Mouse (Mus musculus) CD4-positive helper T cell, adult 2 months (primary cell): Measurements from ENCODE around the gene Gpc5.

Source experiments
- DNase-seq: peaks from one replicate; pipeline ENCODE4 v3.0.0-alpha.2; 2012; ENCODE audit warnings: low read depth, missing footprints, low spot score

Gpc5 gene

DNA sequence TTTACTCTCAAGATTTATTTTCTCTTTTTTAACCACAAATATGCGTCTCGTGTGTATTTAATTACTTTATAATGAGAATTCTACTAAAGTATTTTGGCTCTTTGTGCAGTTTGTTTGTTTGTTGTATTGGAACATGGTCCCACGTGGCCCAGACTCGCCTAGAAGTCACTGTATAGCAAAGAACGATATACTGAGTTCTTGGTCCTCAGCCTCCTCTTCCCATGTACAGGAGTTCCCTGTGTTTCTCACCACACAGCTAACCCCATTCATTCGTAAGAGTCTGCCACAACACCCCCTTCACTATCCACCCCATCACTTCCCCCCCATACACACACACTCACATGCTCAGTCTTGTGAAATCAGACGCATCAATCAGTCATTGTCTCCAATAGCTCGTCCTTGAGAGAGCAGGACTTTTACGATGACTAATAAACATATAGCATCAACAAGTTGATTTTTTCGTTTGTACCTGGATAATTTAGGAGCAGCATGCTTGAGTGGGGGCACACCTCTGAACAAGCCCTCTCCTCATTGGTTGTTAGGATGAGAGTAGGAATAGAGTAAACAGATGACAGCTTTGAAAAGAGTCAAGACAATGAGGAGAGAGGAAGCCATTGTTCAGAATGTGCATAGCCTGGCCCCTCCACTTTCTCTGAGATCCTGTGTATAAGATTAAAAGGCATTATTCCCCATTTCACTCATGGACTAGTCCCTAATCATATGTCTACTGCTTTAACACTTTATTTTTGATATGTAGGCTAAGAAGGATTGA is 740.0 kb downstream of the Gpc5 start:
- no peak for DNase-seq

DNA sequence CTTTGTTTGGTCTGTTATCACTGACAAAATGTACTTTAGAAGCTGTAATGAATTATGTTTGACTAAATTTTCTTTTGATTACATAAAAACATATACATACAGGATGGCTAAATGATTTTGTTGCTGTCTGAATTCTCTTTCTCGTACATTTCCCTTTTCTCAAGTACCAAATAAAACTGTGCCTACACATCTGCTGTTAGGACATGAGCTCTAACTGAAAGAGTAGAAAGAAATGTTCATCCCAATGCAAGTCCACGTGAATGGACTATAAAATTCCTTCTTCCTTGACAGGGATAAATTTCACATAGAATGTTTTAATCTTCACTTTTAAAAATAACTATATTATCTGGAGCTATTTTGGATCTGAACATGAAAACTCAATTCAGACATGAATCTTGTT is 751.8 kb downstream of the Gpc5 start:
- DNase-seq, result no peak

DNA sequence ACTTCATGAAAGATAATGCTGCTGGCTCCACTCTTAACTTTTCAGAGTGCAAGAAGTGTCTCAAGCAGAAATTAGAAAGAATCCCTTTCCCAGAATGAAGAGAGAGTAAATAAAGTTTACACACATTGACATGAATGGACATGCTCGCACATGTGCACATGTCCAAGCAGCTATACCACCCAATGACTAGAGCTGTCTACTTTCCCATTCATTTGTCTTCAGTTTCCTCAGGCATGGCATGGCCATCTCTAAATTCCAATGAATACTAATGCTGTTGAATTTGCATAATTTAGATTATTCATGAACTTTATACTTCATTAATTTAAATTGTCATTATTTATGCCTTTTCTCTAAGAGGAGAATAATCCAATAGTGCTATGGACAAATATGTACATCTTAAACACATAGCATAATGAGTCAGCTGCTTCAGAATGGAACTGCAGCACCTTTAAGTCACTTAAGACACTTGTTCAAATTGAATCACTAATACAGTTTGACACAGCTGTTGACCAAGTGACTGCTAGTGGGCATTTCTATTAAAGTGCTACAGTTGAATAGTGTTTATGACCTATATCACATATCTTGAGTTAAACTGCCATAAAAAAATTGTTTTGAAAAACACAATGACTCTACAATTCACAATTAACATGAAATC is 752.9 kb downstream of the Gpc5 start:
- no peak for DNase-seq

DNA sequence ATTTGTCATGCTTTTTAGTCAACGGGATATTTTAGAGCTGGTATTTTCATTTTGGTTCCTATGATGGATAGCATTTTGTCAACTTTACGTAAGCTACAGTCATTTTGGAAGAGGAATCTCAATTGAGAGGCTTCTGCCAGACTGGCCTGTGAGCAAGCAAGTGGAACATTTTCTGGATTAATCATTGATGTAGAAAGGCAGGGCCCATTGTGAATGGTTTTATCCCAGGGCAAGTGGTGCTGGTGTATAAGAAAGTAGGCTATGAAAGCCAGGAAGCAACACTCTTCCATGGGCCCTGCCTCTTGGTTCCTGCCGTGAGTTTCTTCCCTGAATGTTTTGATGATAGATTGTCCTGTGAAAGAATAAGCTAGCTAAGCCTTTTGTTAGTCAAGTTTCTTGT is 777.1 kb downstream of the Gpc5 start:
- DNase-seq, result no peak

DNA sequence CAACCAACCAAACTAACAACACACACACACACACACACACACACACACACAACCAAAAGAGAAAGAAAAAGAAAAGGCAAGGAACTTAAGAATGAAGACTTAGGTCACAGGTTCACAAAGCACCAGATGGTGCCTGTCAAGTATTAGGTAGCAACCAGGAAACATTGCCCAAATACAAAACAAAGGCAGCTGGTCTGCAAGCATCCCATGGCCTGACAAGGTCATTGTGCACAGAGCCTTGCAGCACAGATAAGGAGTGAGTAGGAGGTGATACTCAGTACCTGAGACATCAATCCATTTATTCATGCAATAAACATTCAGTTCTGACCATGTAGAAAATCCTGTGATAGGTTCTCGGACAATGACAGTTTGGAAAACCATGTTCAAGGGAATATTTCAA is 884.0 kb downstream of the Gpc5 start:
- no peak for DNase-seq

DNA sequence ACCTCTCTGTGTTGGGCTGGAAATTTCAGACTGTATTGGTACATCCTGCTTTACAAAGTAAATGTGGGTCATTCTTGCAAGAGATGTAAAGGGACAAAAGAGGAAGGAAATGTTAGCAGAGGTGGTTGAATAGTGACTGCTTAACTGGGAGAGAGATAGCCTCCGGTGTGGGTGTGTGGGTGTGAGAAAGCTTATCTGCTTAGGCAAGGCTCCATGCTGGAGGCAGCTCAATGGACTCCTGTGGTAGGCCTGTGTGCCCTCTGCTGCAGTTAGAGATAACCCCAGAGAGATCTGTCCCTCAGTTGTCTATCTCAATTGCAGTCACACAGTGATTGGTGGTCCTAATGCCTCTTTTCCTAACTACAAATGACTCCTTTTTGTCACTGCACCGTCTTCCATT is 887.2 kb downstream of the Gpc5 start:
- DNase-seq, result no peak

DNA sequence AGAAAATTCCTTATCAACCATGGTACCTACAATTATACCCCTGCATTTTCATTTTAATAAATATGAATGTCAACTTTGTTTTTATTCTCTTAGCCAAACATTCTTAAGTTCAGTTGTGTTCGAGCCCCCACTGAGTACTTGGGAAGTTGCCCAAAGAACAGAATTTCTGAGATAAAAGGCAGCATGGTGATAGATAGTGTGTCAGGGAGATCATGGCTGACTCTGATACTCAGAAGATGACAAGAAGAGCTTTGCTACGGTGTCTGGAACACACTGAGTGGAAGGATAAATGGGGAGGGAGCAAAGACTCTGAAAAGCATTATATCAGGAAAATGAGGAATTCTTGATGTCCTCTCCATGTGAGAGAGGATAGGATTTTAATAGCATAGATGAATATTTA is 898.7 kb downstream of the Gpc5 start:
- no peak for DNase-seq

DNA sequence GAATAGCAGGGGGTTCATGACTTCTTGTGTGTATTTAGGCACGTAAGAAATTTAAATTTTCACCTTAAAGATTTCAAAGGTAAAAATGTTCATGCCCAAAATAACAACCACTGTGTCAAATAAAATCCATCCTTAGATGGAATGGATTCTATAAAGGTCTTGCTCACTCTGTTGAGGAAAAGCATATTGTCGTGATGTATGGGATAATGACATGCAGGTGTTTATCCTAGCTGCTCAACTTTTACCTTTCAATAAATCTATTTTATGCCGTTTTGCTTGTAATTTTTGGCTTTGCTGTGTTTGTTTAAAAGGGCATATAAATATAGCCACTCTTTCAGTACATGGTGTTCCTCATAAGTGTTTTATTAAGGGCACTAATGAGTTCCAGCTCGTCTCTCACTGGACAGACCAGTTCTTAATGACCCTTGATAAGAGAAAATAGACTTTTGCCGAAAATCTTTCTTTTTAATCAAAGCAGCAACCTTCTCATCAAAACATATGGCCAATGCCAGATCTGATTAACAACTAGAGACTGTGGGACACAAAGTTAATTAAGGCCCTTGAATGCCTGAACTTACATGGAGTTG is 901.6 kb downstream of the Gpc5 start:
- no peak for DNase-seq

DNA sequence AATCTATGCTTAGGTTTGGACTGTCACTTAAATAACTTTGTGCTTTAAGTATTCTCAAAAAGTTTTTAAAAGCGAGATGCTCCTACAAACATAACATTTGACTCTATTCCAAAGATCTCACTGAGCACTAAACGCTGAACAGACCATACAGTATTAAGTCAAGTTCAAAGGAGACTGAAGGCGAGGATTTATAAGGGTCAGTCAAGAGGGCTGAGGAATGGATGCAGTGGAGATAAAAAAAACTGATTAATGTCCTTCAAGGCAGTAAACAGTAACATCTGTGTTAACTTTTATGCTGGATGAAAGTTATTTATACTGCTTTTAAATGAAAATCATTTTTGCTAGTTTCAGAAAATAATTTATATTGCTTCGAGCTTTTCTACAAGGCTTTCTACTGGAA is 906.9 kb downstream of the Gpc5 start:
- no peak for DNase-seq

DNA sequence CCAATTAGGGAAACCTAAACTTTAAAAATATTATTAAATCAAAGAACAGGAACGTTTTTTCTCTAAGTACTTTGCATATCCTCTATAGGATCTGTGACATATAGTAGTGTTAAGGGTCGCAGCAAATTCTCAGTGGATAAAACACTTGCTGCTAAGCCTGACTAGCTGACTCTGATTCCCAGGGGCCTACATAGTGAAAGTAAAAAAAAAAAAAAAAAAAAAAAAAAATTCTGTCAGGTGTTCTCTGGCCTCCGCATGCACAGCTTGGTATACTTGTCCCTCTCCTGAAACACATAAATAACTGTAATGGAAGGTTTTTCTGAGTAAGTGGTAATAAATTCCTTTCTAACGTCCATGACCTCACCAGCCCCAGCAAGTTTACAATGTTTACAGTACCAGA is 995.0 kb downstream of the Gpc5 start:
- no peak for DNase-seq

DNA sequence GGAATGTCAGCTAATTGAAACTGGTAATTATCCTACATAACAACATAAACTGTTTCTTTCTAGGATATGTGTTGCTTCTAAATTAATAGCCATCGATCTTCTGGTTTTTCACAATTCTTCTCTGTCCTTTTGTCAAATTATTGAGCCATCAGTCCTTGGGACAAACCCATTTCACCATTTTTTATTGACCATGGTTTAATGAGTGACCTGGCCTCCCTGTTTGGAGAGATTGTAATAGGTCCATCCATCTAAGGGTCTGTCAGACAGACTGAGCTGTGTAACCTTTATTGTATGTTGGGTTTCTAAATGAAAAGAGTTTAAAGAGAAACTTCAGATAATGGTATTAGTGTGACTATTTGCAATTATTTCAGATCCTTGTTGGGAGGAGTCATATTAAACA is 1035.9 kb downstream of the Gpc5 start:
- no peak for DNase-seq

DNA sequence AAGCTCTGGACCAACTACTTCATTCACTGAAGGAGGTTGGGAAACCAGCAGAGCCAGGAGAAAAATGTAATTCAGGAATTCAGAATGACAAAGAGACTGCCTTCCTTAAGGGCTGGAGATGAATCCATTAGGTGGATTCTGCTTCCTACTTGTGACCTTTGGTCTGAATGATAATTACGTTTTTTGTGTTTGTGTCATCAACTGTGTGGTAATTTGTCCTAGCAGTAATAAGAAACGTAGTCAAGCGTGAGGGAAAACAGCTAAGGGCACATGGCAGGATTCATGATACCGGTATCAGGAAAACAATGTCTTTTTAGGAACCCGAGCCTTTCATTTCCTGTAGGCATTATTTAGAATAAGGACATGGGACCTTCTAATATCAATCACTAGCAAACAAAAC is 1045.3 kb downstream of the Gpc5 start:
- no peak for DNase-seq

DNA sequence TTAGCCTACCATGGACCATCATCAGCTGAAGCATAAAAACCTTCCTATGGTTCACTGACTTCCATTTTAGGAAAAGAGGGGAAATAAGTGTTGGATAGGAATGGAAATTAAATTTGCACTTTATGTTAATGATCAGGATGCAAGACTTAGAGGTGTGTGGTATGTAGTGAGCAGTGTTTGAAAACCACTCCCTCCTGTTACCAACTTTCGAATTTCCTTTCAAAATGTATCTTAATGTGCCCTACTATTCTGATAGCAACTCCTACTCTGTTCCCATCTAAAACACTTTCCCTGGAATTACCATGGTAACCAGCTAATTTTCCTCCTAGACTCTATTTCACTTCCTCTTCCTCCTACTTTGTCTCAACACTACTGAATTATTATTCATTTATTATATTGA is 1045.8 kb downstream of the Gpc5 start:
- DNase-seq, result no peak

DNA sequence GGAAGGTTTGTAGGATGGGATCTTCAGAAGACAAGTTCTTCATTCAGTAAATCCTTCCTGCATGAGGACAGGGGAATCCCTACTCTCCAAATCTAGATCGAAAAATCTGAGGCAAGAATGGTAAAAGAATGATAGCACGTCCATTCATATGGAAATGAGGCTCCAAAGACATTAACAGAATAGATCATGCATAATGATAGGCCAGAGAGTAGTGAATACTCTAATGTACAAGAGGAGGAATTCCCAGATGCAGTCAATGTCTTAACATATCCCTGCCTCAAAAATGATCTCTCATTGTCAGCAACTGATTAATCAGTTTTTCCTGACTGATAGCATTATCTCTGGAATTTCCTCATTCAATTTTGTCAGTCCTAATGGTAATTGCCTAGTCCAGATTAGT is 1070.6 kb downstream of the Gpc5 start:
- DNase-seq, result no peak

DNA sequence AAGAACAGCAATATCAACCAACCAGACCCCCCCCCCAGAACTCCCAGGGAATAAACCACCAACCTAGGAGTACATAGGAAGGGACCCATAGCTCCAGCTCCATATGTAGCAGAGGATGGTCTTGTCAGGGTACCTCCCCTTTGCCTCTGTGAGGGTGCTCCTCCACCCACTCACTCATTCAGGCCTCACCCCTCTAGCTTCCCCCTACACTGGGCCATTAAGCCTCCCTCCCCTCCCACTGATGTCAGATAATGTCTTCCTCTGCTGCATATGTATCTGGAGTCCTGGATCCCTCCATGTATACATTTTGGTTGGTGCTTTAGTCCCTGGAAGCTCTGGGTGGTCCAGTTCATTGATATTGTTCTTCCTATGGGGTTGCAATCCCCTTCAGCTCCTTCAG is 1075.4 kb downstream of the Gpc5 start:
- DNase-seq, result no peak

DNA sequence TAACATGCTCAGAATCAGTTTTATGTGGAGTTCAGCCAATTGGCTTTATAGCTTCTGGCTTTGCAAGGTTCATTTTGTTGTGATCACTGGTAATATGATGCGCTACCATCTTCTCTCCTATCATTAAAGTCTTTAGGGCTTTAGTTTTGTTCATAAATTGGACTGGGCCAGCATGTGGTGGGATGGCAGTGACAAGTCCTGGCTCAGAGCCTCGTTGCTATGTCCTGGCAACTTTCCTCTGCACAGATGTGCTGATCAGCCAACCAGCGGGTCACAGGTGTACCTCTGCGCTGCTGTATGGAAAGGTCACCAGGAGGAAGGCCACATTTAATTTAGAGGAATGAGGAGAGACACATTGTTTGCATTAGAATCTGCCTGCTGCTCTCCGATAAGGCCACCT is 1077.1 kb downstream of the Gpc5 start:
- DNase-seq, result no peak

DNA sequence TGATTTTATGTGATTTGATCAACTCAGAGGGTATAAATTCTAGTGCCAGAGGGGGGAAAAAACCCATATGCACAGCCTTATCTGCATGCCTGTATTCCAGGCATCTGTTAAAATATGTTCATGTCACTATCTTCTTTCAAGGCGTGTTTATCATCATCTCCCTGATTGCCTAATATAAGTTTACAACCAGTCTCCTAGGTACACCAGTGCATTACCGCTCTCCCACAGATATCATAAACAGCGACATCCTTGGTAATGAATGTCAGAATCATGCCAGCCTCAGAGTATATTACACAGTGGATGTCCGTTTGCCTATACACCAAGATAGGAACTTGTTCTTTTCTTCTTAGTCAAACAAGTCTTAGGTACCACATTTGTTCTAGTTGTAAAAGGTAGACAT is 1095.0 kb downstream of the Gpc5 start:
- DNase-seq, result no peak

DNA sequence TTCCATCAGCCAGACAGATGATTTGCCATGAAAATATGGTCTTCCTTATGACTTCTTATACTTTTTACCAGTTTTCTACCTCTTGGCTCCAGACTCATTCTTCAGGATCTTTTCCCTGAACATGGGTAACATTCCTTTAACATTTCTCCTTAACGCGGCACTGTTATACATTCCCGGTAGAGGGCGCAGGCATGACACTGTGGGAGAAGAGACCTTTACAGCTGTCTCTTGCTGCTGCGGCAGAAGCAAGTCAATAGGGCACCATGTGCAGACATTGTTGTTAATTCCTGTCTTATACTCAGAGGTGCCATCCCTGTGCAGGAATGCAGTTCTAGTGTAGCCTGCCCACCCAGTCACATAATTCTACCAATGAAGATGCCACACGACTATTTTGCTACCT is 1115.0 kb downstream of the Gpc5 start:
- DNase-seq, result peak; percentile 3

DNA sequence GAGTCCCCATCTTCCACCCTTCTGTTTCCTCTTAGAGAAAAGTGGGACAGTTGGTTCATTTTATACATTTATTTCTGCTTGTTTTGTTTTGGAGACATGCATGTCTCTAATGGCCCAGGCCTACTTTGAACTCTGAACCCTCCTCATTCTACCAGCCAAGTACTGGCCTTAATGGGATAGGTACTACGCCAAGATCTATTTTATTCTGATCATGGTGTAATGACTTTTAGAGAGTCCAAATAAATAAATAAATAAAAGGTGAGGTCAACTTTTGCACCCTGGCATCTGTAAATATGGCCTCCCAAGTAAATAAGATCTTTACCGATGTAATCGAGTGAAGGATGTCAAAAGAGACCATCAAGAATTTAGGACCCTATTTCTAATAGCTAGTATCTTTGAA is 1116.6 kb downstream of the Gpc5 start:
- DNase-seq, result no peak

DNA sequence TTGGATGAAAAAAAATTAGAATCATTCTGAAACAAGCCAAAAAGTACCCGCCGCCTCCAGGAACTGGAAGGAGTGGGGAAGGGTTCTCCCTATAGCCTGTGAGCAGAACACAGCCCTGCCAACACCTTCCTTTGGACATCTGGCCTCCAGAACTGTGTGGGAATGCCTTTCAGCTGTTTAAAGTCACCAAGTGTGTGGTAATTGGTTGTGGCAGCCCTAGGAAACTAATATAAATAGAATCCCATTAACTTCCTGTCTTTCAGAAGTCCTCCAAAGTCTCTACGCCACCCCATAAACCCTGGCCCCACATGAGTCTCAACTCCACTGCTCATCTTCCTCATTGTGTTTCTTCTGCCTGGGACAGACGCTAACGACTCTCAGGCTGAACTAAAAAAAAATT is 1117.0 kb downstream of the Gpc5 start:
- no peak for DNase-seq

DNA sequence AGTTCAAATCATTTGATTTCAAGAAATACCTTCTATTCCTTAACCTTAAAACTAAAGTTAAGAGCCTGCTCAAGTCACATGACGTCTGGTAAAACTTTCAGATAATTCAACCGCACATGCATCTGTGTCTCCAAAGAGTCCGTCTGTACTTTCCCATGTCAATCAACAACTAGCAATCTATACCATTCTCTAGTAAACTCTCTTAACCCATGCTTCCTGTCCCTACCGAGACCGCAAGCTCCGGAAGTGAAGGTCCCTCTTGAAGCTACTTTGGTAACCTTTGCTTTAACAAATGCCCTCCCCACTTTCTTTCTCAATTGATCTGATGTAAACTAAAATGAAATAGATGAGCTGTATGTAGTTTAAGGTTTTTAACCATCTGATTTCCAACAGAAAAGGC is 1118.3 kb downstream of the Gpc5 start:
- peak; percentile 49 for DNase-seq

DNA sequence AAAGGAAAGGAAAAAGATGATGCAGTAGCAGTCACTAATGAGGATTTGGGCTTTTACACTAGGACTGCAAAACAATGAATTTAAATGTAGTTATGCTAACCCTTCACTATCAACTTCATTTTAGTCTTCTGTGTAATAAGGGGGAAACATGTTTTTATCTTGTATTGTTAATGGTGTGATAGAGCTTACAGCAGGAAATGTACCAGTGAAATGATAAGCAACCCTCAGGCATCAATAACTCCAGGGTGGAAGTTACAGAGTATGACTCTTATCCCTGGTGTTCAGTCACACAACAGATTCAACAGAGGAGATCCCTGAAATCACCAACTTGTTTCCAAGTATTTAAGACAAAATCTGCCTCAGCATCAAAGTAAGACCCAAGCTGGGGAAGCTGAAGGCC is 1120.0 kb downstream of the Gpc5 start:
- DNase-seq, result no peak

DNA sequence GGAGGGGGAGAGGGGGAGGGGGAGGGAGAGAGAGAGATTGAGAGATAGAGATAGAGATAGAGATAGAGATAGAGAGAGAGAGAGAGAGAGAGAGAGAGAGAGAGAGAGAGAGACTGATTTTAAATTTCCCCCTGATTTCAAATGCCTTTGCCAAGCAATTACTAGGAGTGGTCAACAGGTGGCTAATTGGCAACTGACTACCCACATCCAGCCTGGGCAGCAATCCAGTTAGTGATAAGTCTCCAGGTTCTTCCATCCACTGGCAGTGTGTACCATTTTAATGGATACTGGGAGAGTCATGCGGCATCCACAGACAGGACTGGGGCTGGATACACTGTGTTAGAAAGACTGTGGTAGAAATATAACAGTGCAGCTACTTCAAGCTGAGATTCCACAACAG is 1166.1 kb downstream of the Gpc5 start:
- DNase-seq, result no peak
